ENCODE assay signal across 8 mouse cellular contexts in the genomic region with DNA sequence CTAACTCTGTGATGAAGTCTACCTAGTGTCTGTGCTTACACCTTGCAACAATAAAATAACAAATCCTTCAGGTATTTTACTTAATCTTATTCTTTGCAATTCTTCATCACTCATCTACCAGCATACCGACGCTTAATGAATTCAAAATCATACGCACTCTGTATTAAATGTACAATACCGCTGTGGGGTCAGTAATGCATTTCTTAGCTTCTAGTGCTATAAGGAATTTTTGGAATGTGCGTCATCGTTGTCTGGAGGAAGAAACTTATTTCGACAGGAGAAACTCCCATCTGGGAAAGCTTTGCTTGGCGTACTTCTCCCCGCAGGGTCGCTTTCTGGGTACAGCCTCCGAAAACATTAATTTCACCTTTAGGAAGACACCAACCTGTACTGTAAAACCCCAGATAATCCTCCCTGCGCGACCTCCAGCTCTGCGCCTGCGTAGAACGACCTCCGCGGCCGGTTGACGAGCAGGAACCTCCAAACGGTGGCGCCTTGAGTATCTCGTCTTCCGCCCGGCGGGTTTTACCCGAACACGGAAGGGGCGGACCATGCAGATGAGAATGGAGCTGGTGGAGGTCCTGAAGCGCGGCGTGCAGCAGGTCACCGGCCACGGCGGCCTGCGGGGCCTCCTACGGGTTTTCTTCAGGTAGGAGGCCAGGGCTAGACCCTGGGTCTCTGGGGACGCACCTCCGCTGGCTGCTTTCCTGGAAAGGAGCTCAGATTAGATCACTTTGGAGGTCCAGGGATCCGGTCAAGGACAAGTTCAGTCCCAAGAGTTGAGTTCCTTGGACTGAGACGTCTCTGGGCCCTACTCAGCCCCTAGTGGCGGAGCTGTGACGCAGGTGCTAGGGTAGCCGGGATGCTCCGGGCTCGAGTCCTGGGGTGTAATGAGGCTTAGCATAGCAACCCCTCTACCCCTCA. TPM values are rescaled to one million over a fixed set of nuclear protein-coding genes. Genes with fewer than 3 reads are reported as not detected.
A peak's percentile ranks its signal among the peaks of the same experiment; 100 is the strongest.
DNase-seq lines count a peak whose midpoint lies in the region; ATAC-seq and TF ChIP-seq lines count a peak whose summit lies in the region.

Gene Ndufa12 (plus strand): TSS at position 239 of the 924 bp plus-strand sequence.

- peak; percentile 97 for DNase-seq in brain, embryonic 14.5 days (ENCODE audit: low read depth)
- peak; percentile 84 for DNase-seq in liver, adult 2 months (ENCODE audit: extremely low read depth, low read depth, low spot score)
- peak; percentile 95 for DNase-seq in splenic B cell, adult 2 months (ENCODE audit: low read depth, low spot score)

- H3K36me3 ChIP-seq in C2C12 (ENCODE audit: control insufficient read depth, insufficient read depth): peaks cover 28% of the 10 kb centered on the region
- peaks cover 22% of the 10 kb centered on the region for H3K36me3 ChIP-seq in erythroblast, embryonic 14.5 days (ENCODE audit: control insufficient read depth)
- peaks cover 4% of the 10 kb centered on the region; the same call in 1 of the 2 replicates for H3K36me3 ChIP-seq in heart, embryonic 11.5 days (ENCODE audit: control insufficient read depth, insufficient read depth, low read length)
- H3K36me3 ChIP-seq in kidney, embryonic 16.5 days (ENCODE audit: insufficient read depth, low read length): peaks cover 24% of the 10 kb centered on the region; the same call in 1 of the 2 replicates
- H3K36me3 ChIP-seq in liver, adult 2 months (ENCODE audit: control insufficient read depth, insufficient read depth, low read length): peaks cover 33% of the 10 kb centered on the region
- H3K36me3 ChIP-seq in myocyte (ENCODE audit: control insufficient read depth, insufficient read depth): peaks cover 11% of the 10 kb centered on the region
- H3K36me3 ChIP-seq in splenic B cell, adult 2 months (ENCODE audit: control insufficient read depth, insufficient read depth, low read length, poor library complexity, severe bottlenecking): peaks cover 12% of the 10 kb centered on the region

- H3K4me3 ChIP-seq in C2C12 (ENCODE audit: insufficient read depth, poor library complexity, severe bottlenecking) (peak within 1 kb of the TSS; percentile 65), myocyte (peak within 1 kb of the TSS; percentile 86)
- H3K4me3 ChIP-seq in erythroblast, embryonic 14.5 days (replicated peaks): peak within 1 kb of the TSS; percentile 72
- peak within 1 kb of the TSS; percentile 78 for H3K4me3 ChIP-seq in heart, embryonic 11.5 days (ENCODE audit: low read depth, low read length)
- H3K4me3 ChIP-seq in kidney, embryonic 16.5 days (ENCODE audit: low read length): peak within 1 kb of the TSS; percentile 72
- H3K4me3 ChIP-seq in liver, adult 2 months (ENCODE audit: insufficient read depth, low read depth, low read length): peak within 1 kb of the TSS; percentile 90

- peak; percentile 89 for ATAC-seq in heart, embryonic 11.5 days (replicated peaks; ENCODE audit: insufficient number of reproducible peaks, low FRiP score, low TSS enrichment)
- ATAC-seq in kidney, embryonic 16.5 days (ENCODE audit: low FRiP score, low TSS enrichment): peak; percentile 98

- peaks cover 24% of the 10 kb centered on the region for H3K79me3 ChIP-seq in C2C12 (ENCODE audit: low read depth)

- H3K79me2 ChIP-seq in C2C12 (ENCODE audit: control insufficient read depth, insufficient read depth) (peaks cover 44% of the 10 kb centered on the region), myocyte (ENCODE audit: control insufficient read depth, insufficient read depth) (peaks cover 23% of the 10 kb centered on the region)
- peaks cover 4% of the 10 kb centered on the region; the same call in 1 of the 2 replicates for H3K79me2 ChIP-seq in liver, adult 2 months (ENCODE audit: control insufficient read depth, insufficient read depth, low read length)

- peak within 1 kb of the TSS; percentile 74 for H3K27ac ChIP-seq in heart, embryonic 11.5 days (ENCODE audit: low read depth, low read length)
- peak within 1 kb of the TSS; percentile 87 for H3K27ac ChIP-seq in kidney, embryonic 16.5 days (ENCODE audit: low read length)
- peak within 1 kb of the TSS; percentile 91 for H3K27ac ChIP-seq in liver, adult 2 months (replicated peaks; ENCODE audit: insufficient read depth, low read depth, low read length)

- WGBS in heart, embryonic 11.5 days (ENCODE audit: insufficient replicate concordance): 1% methylated on average over 46 of the region's 46 CpGs
- under 1% methylated on average over 46 of the region's 46 CpGs for WGBS in kidney, embryonic 16.5 days
- under 1% methylated on average over 46 of the region's 46 CpGs for WGBS in liver, adult 2 months

- H3ac ChIP-seq in C2C12 (ENCODE audit: control insufficient read depth, insufficient read length, low read depth) (peak within 1 kb of the TSS; percentile 87), myocyte (ENCODE audit: control insufficient read depth, insufficient read length) (peak within 1 kb of the TSS; percentile 39)

- H3K9me3 ChIP-seq in erythroblast, embryonic 14.5 days (ENCODE audit: control insufficient read depth, low read length): no peaks in the 10 kb centered on the region
- H3K9me3 ChIP-seq in heart, embryonic 11.5 days (replicated peaks; ENCODE audit: control insufficient read depth, low read length): no peaks in the 10 kb centered on the region
- no peaks in the 10 kb centered on the region for H3K9me3 ChIP-seq in kidney, embryonic 16.5 days (ENCODE audit: low read length)

- peak; percentile 31; the same call in 1 of the 2 replicates for TF ChIP-seq POLR2A in brain, embryonic 14.5 days (IDR thresholded peaks at IDR 0.05; ENCODE audit: borderline replicate concordance, extremely low read depth, insufficient read depth, insufficient read length, poor library complexity, severe bottlenecking)
- TF ChIP-seq POLR2A in liver, adult 2 months (IDR thresholded peaks at IDR 0.05; ENCODE audit: extremely low read depth, insufficient read depth, low read length): peak; percentile 69
- TF ChIP-seq POLR2A in myocyte (IDR thresholded peaks at IDR 0.05; ENCODE audit: insufficient read length, low read depth): peak; percentile 80

- peak within 1 kb of the TSS; percentile 83 for H3K9ac ChIP-seq in heart, embryonic 11.5 days (ENCODE audit: low read depth, low read length)
- peak within 1 kb of the TSS; percentile 81 for H3K9ac ChIP-seq in kidney, embryonic 16.5 days (replicated peaks; ENCODE audit: low read length)
- peak within 1 kb of the TSS; percentile 90 for H3K9ac ChIP-seq in liver, adult 2 months (ENCODE audit: low read depth, low read length)

- H3K4me2 ChIP-seq in heart, embryonic 11.5 days: peak within 1 kb of the TSS; percentile 72
- peak within 1 kb of the TSS; percentile 73 for H3K4me2 ChIP-seq in kidney, embryonic 16.5 days (replicated peaks; ENCODE audit: low read depth, low read length)
- peak within 1 kb of the TSS; percentile 90 for H3K4me2 ChIP-seq in myocyte (ENCODE audit: low read depth)

- peaks cover 20% of the 10 kb centered on the region for H3K4me1 ChIP-seq in erythroblast, embryonic 14.5 days (ENCODE audit: control insufficient read depth)
- peaks cover 4% of the 10 kb centered on the region for H3K4me1 ChIP-seq in heart, embryonic 11.5 days (ENCODE audit: control insufficient read depth, insufficient read depth, low read length)
- H3K4me1 ChIP-seq in kidney, embryonic 16.5 days (ENCODE audit: insufficient read depth, low read length): peaks cover 7% of the 10 kb centered on the region
- H3K4me1 ChIP-seq in liver, adult 2 months (ENCODE audit: control insufficient read depth, insufficient read depth, low read length): peaks cover 4% of the 10 kb centered on the region

- no peak for TF ChIP-seq CTCF in C2C12 (IDR thresholded peaks at IDR 0.05; ENCODE audit: control insufficient read depth, insufficient read depth, insufficient read length)
- TF ChIP-seq CTCF in brain, embryonic 14.5 days (IDR thresholded peaks at IDR 0.05; ENCODE audit: borderline replicate concordance, extremely low read depth, insufficient read depth, insufficient read length): peak; percentile 59; the same call in 1 of the 2 replicates
- TF ChIP-seq CTCF in liver, adult 2 months (IDR thresholded peaks at IDR 0.05; ENCODE audit: low read depth, low read length): peak; percentile 62

- H3K27me3 ChIP-seq in C2C12 (ENCODE audit: control insufficient read depth, insufficient read depth, insufficient read length) (no peaks in the 10 kb centered on the region), myocyte (ENCODE audit: control insufficient read depth, insufficient read depth, insufficient read length) (no peaks in the 10 kb centered on the region)
- no peaks in the 10 kb centered on the region for H3K27me3 ChIP-seq in erythroblast, embryonic 14.5 days (ENCODE audit: control insufficient read depth)
- no peaks in the 10 kb centered on the region for H3K27me3 ChIP-seq in heart, embryonic 11.5 days (ENCODE audit: control insufficient read depth, insufficient read depth, low read length)
- no peaks in the 10 kb centered on the region for H3K27me3 ChIP-seq in kidney, embryonic 16.5 days (ENCODE audit: insufficient read depth, low read length)
- H3K27me3 ChIP-seq in liver, adult 2 months (ENCODE audit: control insufficient read depth, insufficient read depth, low read length): no peaks in the 10 kb centered on the region
- no peaks in the 10 kb centered on the region for H3K27me3 ChIP-seq in splenic B cell, adult 2 months (ENCODE audit: control insufficient read depth, insufficient read depth, low read length, poor library complexity, severe bottlenecking)

TF ChIP-seq in C2C12, 6 proteins besides CTCF, POLR2A, EP300 and RAD21 (continues in another document):
- no peak for TF ChIP-seq USF1 (IDR thresholded peaks at IDR 0.05; ENCODE audit: low read depth)
- TF ChIP-seq MAX (IDR thresholded peaks at IDR 0.05): peak; percentile 73
- no peak for TF ChIP-seq MYOG (IDR thresholded peaks at IDR 0.05; ENCODE audit: control insufficient read depth, extremely low read depth, insufficient read length)
- no peak for TF ChIP-seq CEBPB (IDR thresholded peaks at IDR 0.05; ENCODE audit: low read depth)
- TF ChIP-seq FOSL1 (IDR thresholded peaks at IDR 0.05; ENCODE audit: insufficient read depth, low read length, poor library complexity, severe bottlenecking): no peak

TF ChIP-seq in myocyte, 11 proteins besides CTCF, POLR2A, EP300 and RAD21 (continues in another document):
- peak; percentile 88 for TF ChIP-seq POLR2AphosphoS2 (IDR thresholded peaks at IDR 0.05; ENCODE audit: insufficient read length, low read depth)
- peak; percentile 43 for TF ChIP-seq REST (IDR thresholded peaks at IDR 0.05; ENCODE audit: insufficient read depth, insufficient read length)
- no peak for TF ChIP-seq CEBPB (IDR thresholded peaks at IDR 0.05; ENCODE audit: insufficient read depth, poor library complexity, severe bottlenecking)
- TF ChIP-seq MAX (IDR thresholded peaks at IDR 0.05; ENCODE audit: low read depth): no peak

RNA-seq across cellular contexts. Expression of gene Ndufa12, which starts in this region (rescaled TPM):
- polyA plus RNA-seq in C2C12 (2012; fragmentation: generic; extraction: Trizol): 364 TPM
- polyA plus RNA-seq in brain, embryonic 14.5 days (2012; rRNA removed): 180 and 184 TPM in 2 replicates
- polyA plus RNA-seq in erythroblast, embryonic 14.5 days (2012): 39.3 and 95.9 TPM in 2 replicates
- polyA plus RNA-seq in heart, embryonic 11.5 days (2014; fragmentation: Nextera tagmentation; extraction: Ambion mirVana): 615 and 651 TPM in 2 replicates
- 389 and 424 TPM in 2 replicates for polyA plus RNA-seq in kidney, embryonic 16.5 days (2015; fragmentation: Nextera tagmentation; extraction: Ambion mirVana)
- total RNA-seq in liver, adult 2 months (2014; rRNA removed): 205 and 237 TPM in 2 replicates
- 74.6 and 83.6 TPM in 2 replicates for polyA plus RNA-seq in liver, adult 2 months (2012; rRNA removed)
- polyA plus RNA-seq in myocyte (2012; fragmentation: generic; extraction: Trizol): 406 TPM

Comparison
In these comparisons a context has a peak if more than half of its experiments do, and no peak if none do; other contexts are left out.
1. Peak in every context shown above with its lines: DNase-seq, ATAC-seq, H3K4me3 ChIP-seq and H3K27ac ChIP-seq.